Mouse (Mus musculus) liver, adult 2 months (tissue): ENCODE measurements at regions not wholly inside any gene's neighbourhood (a gene's known extent, or its start where the extent isn't known, plus 50 kb on each side); places are given as distances from the start of the nearest gene placed in this dataset.

Experiments used
- CTCF ChIP-seq: fragments of 200-500 bp; IDR thresholded peaks from 2 replicates; pipeline ENCODE4 v1.5.1; 2011; ENCODE audit warnings: low read depth, low read length, control low read depth
- POLR2A ChIP-seq: fragments of 200-500 bp; IDR thresholded peaks from 2 replicates; pipeline ENCODE4 v1.6.1; 2011; ENCODE audit warnings: low read length, control low read depth; ENCODE audit not compliant: insufficient read depth; ENCODE audit errors: extremely low read depth

DNA sequence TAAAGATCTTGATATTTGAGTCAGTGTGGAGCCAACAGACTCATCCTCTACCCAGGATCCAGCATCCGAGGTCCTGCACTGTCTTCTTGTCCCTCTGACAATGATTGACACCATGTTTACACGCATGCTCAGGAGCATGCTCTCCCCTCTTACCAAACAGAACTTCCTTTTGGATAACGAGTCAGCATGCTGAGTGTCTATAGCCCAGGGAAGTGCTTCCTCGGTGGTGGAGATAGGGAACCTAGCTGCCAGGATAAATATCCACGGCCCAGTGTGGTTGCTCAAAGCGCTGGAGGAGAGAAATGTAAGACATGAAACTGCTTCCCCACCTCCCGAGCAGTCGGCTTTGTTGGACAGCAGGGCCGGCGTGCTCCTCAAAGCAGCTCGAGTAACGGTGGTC, 99.7 kb upstream of the Slc38a2 start:
- no peak for TF ChIP-seq CTCF
- no peak for TF ChIP-seq POLR2A
